Mouse (Mus musculus) G1E (cell line): ENCODE results near the gene Olfr12. TPM values are rescaled to one million over a fixed set of nuclear protein-coding genes. Genes with fewer than 3 reads are reported as not detected.

ENCODE experiments used
- ATAC-seq: 2 replicates; pipeline ENCODE4 v1.8.0; 2016; ENCODE audit warnings: mild to moderate bottlenecking; ENCODE audit not compliant: insufficient number of reproducible peaks, poor library complexity, low FRiP score, severe bottlenecking; ENCODE audit errors: extremely low read depth
- DNase-seq: peaks from one replicate; pipeline ENCODE4 v3.0.0; 2012; ENCODE audit warnings: low spot score
- H3K27me3 ChIP-seq: 2 replicates; pipeline ENCODE4 v1.6.1; 2012; ENCODE audit warnings: mild to moderate bottlenecking, low read length, inconsistent platforms; ENCODE audit not compliant: insufficient read depth
- H3K36me3 ChIP-seq: replicated peaks from 2 replicates; pipeline ENCODE3; 2012; ENCODE audit warnings: mild to moderate bottlenecking, inconsistent platforms
- H3K4me1 ChIP-seq: 2 replicates; pipeline ENCODE4 v1.6.1; 2012; ENCODE audit warnings: low read depth, low read length, inconsistent platforms, mixed read lengths; ENCODE audit not compliant: insufficient read depth
- H3K4me3 ChIP-seq: 2 replicates; pipeline ENCODE4 v1.5.1; 2012; ENCODE audit warnings: low read depth, mild to moderate bottlenecking, inconsistent platforms, low read length, moderate library complexity, mixed read lengths
- H3K9me3 ChIP-seq: replicated peaks from 2 replicates; pipeline ENCODE4 v1.6.1; 2012; ENCODE audit warnings: inconsistent platforms
- CTCF ChIP-seq: IDR thresholded peaks from 2 replicates; pipeline ENCODE4 v1.5.1; 2012; ENCODE audit warnings: low read depth, low read length, inconsistent platforms, mixed read lengths
- GATA1 ChIP-seq: IDR thresholded peaks from 2 replicates; pipeline ENCODE4 v1.6.1; 2012; ENCODE audit warnings: borderline replicate concordance, low read length, inconsistent platforms, mixed read lengths
- GATA2 ChIP-seq: IDR thresholded peaks from 2 replicates; pipeline ENCODE4 v1.6.1; 2012; ENCODE audit warnings: low read depth, low read length, inconsistent platforms, borderline replicate concordance
- POLR2AphosphoS5 ChIP-seq: IDR thresholded peaks from 2 replicates; pipeline ENCODE4 v1.6.1; 2012; ENCODE audit warnings: low read depth, low read length, inconsistent platforms; ENCODE audit not compliant: insufficient replicate concordance
- TAL1 ChIP-seq: conservative IDR thresholded peaks from 2 replicates; pipeline ENCODE4 v1.6.1; 2012; ENCODE audit warnings: low read depth, low read length, inconsistent platforms, mixed read lengths
- polyA plus RNA-seq: library from polyadenylated mRNA; stranded (reverse); fragments of >175 nt; gene quantifications from 2 replicates; pipeline ENCODE4 v1.2.3, GENCODE M21; 2012
- total RNA-seq, 2 experiments: library from RNA; stranded (forward) in 1 of 2; stranded (reverse) in 1 of 2; fragments of 200-1000 nt in 1 of 2; fragments of >200 nt in 1 of 2; fragmentation: Nextera tagmentation in 1 of 2; gene quantifications; 2 replicates each; pipeline ENCODE4 v1.2.3; 2014 to 2017

The Olfr12 gene
- total RNA-seq (2014; fragmentation: Nextera tagmentation): not detected in 2 replicates
- total RNA-seq (2017): 0.12 and 0.16 TPM in 2 replicates
- polyA plus RNA-seq: not detected in 2 replicates

DNA sequence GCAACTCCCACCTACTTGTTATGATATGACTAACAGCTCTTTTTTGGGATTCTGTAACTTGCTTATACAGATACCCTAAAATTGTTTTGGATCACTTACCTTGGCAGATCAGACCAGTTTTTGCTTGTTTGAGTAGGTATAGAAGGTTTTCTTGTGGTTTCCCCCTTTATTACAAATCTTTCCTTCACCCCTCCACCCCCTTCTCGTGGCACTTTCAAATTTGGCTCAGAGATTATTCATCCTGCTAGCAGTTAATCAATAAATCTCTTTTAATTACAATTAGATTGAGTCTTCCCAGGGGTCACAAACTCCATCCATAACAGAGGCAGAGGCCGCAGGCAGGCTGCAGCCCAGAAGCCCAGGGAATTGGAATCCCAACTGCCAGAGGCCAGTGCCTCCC, at the start of gene Olfr12:
Gene Olfr12 (plus strand): TSS at position 301 of the 400 bp plus-strand sequence.
- DNase-seq (no peak), ATAC-seq (no peak)
- Histone ChIP-seq H3K4me3 (no peak within 1 kb of the TSS), H3K9me3 (no peaks in the 10 kb centered on the region), H3K36me3 (no peaks in the 10 kb centered on the region), H3K4me1 (no peaks in the 10 kb centered on the region; the same call in 1 of the 2 replicates), H3K27me3 (peaks cover 26% of the 10 kb centered on the region)
- no peak for TF ChIP-seq GATA1
- no peak for TF ChIP-seq POLR2AphosphoS5
- TF ChIP-seq GATA2: no peak

DNA sequence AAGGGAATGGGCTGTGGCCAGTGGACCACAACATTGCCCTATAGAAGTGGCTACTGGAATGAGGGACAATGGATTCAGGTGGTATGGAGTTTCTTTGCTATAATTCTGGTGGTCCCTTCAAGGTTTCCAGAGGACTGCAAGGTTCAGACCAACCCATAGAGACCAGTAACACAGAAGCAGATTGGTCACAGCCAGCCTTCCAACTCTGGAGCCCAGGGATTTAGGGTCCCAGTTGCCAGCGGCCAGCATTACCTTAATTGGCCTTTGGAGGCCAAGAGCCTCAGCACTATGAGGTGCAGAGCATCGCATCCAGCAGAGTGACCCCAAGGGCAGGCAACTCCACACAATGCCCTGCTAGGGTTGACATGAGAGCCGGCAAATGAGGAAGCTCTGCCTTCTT, 46.6 kb upstream of the Olfr12 start, which contains the start of gene Olfr1413:
Gene Olfr1413 (plus strand): TSS at position 301 of the 400 bp plus-strand sequence.
- no peaks in the 10 kb centered on the region for H3K4me1 ChIP-seq
- no peaks in the 10 kb centered on the region for H3K36me3 ChIP-seq
- no peak within 1 kb of the TSS for H3K4me3 ChIP-seq
- no peak for DNase-seq
- H3K9me3 ChIP-seq: no peaks in the 10 kb centered on the region
- TF ChIP-seq POLR2AphosphoS5: no peak
- no peak for TF ChIP-seq TAL1
- TF ChIP-seq GATA1: no peak
- TF ChIP-seq GATA2: no peak
- no peak for TF ChIP-seq CTCF
- no peak for ATAC-seq
- H3K27me3 ChIP-seq: no peaks in the 10 kb centered on the region

DNA sequence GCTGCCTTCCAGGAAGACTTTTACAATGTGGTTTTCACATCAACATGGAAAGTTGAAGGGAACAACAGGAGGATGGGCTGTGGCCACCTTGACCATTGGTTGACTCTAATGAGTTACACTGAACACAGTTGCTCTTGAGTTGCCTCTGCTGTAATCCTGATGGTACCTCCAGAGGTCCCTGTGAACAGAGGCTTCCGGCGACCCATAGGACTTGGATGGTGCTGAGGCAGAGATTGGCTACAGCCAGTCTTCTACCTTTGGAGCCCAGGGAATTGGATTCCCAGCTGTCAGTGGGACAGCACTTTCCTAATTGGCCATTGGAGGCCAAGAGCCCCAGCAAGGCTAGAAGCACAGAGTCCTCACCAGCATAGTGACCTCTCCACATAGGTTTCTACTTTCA, 32.1 kb upstream of the Olfr12 start, which contains the start of gene Olfr1412:
Gene Olfr1412 (plus strand): TSS at position 301 of the 400 bp plus-strand sequence.
- TF ChIP-seq POLR2AphosphoS5: no peak
- TF ChIP-seq TAL1: no peak
- ATAC-seq: no peak
- no peak for DNase-seq
- H3K27me3 ChIP-seq: no peaks in the 10 kb centered on the region
- H3K4me1 ChIP-seq: no peaks in the 10 kb centered on the region
- no peaks in the 10 kb centered on the region for H3K9me3 ChIP-seq
- no peaks in the 10 kb centered on the region for H3K36me3 ChIP-seq
- no peak within 1 kb of the TSS for H3K4me3 ChIP-seq

DNA sequence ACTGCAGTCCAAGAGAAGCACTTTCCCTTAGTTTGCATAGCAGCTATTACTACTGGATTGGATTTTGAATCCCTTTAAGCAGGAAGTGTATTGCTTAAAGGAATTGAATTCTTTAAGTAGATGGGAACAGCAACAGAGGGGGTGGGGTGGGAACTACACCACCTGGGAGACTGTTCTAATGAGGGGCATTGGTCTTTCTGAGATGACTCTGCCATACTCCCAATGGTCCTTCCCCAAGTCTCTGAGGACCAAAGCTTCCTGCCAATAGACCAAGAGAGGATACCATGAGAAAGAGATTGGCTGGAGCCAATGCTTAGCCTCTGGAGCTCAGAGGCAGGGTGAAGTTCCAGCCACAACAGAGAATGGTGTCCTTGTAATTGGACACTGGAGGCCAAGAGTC, 23.5 kb upstream of the Olfr12 start, which contains the start of gene Olfr1411:
Gene Olfr1411 (plus strand): TSS at position 301 of the 400 bp plus-strand sequence.
- TF ChIP-seq GATA2 (no peak), CTCF (no peak), TAL1 (no peak), POLR2AphosphoS5 (no peak), GATA1 (no peak)
- Histone ChIP-seq H3K36me3 (no peaks in the 10 kb centered on the region), H3K4me1 (no peaks in the 10 kb centered on the region), H3K27me3 (peaks cover 7% of the 10 kb centered on the region), H3K4me3 (no peak within 1 kb of the TSS), H3K9me3 (no peaks in the 10 kb centered on the region)
- ATAC-seq (no peak), DNase-seq (no peak)

DNA sequence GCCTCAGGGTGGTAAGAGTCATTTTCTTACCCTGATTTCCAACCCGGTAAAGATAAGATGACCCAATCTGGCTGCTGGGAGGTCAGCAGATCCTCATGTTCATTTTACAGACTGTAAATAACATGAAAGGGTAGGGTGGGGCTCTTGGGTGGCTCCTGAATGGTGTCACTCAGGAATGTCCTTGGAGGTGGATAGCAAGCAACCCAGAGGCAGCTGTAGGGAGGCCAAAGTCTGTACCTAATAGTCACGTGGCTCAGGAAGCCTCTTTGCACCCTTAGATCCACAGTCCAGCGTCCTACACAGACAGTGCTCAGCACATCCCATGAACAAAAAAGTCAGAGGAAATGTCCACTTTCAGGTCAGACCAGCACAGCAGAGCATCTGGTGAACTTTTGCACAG, 21.6 kb upstream of the Olfr12 start:
- no peaks in the 10 kb centered on the region for H3K9me3 ChIP-seq
- H3K4me1 ChIP-seq: no peaks in the 10 kb centered on the region
- DNase-seq (no peak), ATAC-seq (no peak)
- H3K36me3 ChIP-seq: no peaks in the 10 kb centered on the region
- H3K27me3 ChIP-seq: peaks cover 7% of the 10 kb centered on the region
- TF ChIP-seq TAL1 (no peak), CTCF (no peak), GATA1 (no peak), GATA2 (no peak), POLR2AphosphoS5 (no peak)
- H3K4me3 ChIP-seq: no peak overlapping the region

DNA sequence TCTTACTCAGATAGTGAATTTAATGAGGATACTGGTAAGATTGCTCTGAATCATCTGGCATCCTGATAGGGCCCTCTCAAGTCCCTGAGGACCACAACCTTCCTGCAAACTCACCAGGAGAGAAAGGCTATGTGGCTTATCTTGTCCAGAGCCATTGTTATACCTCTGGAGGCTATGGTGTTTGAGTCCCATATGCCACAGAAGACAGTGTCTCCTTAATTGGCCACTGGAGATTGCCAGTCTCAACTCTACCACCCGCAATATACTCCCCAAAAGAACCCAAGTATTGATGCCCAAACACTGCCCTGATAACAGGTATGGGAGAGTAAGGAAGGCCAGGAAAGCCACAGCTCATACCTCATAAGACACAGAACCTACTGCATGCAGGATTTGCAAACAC, 12.1 kb upstream of the Olfr12 start, which contains the start of gene Olfr1410:
Gene Olfr1410 (plus strand): TSS at position 301 of the 400 bp plus-strand sequence.
- H3K27me3 ChIP-seq: peaks cover 3% of the 10 kb centered on the region; the same call in 1 of the 2 replicates
- H3K4me1 ChIP-seq: no peaks in the 10 kb centered on the region
- no peak for ATAC-seq
- DNase-seq: no peak
- H3K4me3 ChIP-seq: no peak within 1 kb of the TSS
- TF ChIP-seq GATA1 (no peak), POLR2AphosphoS5 (no peak), GATA2 (no peak), CTCF (no peak), TAL1 (no peak)
- H3K36me3 ChIP-seq: no peaks in the 10 kb centered on the region
- no peaks in the 10 kb centered on the region for H3K9me3 ChIP-seq
